Mouse (Mus musculus): ENCODE results near the gene Slc9b2.

Slc9b2 gene

DNA sequence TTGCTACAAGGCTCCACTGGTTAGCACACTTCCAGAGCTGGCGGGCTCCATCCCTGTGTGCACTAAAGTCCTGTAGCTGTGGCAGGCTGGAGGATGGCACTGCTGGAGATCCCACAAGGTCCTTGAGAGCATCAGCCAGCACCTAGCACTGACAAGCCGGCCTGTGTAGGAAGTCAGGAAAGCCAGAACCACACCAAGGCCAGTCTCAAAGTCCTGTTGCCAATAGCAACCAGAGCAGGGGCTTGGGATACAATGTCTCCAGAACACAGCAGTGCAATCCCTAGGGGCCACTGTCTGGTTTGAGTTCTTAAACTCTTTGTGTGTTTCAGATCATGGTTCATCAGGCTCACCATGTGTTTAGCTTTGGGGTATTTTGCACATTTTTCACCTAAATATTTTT lies 7.3 kb downstream of the Slc9b2 start:
- DNase-seq, result no peak

DNA sequence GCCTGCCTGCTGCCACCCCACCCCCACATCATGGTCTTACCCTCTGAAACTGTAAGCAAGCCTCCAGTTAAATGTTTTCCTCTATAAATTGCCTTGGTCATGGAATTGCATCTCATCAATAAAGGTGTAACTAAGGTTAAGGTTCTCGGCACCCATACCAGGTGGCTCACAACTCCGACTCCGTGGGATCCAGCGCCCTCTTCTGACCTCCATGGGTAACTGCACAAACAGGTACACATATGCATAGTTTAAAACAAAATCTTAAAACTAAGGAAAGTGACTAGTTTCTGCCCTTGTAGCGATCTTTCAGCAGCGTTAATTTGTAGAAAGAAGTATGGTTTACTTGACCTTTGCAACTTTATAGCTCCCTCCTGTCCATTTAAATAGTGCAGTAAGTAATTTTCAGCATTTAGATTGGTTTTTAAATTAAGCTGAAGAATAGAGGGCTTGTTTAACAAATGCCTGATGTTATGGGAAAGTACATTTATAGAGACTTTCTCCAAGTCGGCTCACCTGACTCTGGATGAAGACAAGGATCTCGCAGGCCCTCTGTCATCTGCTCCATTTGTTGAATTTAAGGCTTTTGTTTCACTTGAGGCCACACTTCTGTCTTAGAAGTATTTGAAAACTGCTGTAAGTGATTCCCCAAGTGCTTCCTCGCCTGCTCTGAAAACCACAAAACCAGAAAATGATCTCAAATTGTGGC lies 8.4 kb downstream of the Slc9b2 start:
- no peak for DNase-seq

DNA sequence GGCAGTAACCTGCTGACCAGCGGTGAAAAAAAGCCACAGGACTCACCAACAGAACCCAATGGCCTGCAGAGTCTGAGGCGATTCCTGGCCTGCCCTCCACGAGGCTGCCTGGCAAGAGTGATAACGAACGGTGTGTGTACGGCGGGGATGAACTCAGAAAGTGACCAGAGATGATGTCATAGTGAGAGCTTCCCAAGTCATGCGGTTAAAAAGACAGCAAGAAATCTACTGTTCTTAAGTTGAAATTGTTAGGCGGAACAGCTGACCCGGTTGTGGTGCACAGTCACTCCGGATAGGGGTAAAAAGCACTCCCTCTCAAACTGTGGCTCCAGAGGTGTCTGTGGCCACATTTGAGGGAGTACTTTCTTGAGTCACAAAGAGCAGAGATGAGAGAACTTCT lies 10.8 kb downstream of the Slc9b2 start:
- DNase-seq, result no peak

DNA sequence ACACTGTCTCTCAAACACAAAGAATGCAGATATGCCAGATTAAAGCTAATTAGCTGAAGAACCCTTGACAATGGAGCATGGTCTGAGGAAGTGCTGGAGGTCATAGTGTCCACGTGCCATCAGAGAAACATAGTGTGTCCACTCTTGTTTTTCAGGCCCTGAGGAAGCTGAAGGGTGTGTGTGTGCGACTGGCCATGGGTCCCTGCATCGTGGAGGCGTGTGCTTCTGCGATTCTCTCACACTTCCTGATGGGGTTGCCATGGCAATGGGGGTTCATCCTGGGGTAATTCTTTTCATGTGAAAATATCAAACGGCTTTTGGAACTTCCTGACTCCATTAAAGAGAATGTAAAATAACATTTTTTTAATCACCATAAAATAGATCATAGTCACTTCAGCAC lies 16.9 kb downstream of the Slc9b2 start:
- DNase-seq, result no peak

DNA sequence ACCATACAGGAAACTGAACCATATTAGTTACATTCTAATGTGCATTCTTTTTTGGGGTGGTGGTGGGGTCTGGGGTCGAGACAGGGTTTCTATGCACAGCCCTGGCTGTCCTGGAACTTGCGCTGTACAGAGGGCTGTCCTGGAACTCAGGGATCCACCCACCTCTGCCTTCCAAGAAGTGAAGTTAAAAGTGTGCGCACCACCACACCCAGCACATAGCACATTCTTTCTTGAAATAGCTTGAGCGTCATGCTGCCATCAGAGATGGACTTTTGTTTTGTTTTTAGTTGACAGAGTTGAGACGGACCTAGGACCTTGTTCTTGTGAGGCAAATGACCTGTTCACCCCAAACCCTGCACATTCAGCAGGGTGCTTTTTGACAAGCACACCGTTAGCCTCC lies 19.7 kb downstream of the Slc9b2 start:
- DNase-seq, result no peak

DNA sequence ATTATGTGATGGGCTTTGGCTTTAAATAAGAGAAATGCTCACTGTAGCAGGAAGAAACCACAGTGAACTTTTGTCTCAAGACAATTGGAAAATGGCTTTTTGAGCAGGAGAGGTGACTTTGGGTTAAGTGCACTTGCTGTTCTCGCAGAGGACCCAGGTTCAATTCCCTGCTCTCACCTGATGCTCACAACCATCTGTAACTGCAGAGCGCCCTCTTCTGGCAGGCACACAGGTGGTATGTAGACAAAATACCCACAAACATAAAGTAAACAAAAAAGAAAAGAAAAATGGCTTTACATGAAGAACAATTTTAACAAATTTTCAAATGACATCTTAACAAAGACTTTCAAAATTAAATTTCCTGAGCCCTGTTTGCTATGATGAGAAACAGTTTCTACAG lies 20.1 kb downstream of the Slc9b2 start:
- DNase-seq, result no peak

DNA sequence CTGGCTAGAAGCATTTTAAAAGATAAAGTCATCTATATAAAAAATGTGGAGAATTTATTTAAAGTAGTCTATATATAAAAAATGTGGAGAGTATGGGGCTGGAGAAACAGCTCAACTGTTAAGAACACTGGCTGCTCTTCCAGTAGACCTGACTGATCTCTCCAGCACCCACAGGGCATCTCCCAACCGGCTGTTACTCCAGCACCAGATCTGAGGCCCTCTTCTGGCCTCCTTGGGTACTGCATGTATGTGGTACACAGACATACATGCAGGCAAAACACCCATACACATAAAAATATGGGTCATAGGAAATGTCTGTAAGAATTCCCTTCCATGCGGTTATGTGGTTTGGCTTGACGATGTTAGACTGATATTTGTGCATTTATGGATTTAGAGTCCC lies 21.1 kb downstream of the Slc9b2 start:
- peak; percentile 79 for DNase-seq

DNA sequence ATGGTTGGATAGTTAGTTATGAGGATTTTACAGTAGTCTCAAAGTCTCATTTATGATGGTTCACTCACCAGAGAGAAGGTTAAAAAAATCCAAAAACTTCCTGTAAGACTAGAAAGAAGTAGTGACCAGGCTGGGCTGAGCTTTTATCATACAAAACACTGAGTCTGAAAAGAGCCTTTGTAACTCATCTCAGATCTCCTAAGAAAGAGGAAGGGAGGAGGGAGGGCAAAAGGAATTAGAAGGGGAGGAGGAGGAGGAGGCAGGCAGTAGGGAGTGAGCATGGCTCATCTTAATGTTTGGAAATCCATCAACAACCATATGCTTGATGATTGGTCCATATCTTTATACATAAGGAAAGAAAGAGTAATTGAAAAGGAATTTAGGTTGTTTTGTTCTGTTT lies 25.2 kb downstream of the Slc9b2 start:
- no peak for DNase-seq

DNA sequence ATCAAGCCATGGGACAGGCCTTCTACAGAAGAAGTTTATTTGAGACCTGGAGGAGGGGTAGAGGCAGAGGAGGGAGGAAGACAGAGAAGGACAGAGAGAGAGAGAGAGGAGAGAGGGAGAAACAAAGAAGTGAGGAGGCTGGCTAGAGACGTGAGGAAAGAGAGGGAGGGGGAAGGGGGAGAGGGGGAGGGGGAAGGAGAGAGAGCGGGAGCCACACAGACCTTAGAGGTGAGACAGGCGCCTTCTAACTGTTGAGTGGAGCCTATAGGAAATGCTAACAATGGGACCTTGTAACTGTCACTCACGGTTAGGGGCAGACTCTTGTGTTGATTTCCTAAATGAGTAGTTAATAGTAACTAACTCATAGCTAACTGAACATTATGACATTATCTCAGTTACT lies 26.3 kb downstream of the Slc9b2 start:
- no peak for DNase-seq

DNA sequence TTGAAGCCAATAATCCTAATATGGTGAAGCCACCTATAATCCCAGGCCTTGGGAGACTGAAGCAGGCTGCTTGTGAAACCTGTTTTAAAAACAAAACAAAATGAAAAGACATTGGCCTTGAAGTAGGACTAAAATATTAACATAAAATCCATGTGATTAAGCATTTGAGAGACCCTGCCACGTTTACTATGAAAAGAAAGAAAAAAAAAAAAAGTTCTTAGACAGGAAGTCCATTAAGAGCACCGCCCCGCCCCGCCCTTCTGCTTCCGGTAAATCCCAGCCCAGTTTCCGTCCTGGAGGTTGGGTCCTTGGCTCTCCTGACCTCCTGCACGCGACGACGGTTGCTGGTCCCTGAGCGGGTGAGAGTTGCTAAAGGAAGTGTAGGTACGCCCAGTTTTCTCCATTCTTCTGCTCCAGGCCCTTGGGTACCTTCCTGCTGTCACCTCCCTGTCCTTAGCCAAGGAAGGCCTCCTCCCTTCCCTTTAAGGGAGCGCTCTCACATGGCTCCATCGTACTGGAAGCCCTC lies 40.3 kb downstream of the Slc9b2 start, which contains the start of gene Slc9b1:
TSS of gene Slc9b1 (plus strand) at position 291 of the 526 bp plus-strand sequence.
- DNase-seq, result peak; percentile 12

DNA sequence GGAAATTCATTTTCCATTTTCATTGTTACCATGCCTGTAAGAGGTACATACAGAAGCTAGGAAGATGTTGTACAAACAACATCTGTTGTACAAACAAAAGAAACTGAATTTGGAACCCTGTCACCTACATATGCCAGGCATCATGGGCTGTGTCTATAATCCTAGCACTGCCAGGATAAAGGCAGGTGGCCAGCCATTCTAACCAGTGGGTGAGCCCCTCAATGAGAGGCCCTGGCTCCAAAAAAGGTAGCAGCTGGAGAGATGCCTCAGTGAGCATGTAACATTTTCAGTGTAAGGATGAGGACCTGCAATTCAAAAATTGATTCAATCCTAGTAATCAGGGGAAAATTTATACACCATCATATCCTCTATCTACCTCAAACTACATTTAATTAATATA lies 41.5 kb downstream of the Slc9b2 start:
- no peak for DNase-seq

DNA sequence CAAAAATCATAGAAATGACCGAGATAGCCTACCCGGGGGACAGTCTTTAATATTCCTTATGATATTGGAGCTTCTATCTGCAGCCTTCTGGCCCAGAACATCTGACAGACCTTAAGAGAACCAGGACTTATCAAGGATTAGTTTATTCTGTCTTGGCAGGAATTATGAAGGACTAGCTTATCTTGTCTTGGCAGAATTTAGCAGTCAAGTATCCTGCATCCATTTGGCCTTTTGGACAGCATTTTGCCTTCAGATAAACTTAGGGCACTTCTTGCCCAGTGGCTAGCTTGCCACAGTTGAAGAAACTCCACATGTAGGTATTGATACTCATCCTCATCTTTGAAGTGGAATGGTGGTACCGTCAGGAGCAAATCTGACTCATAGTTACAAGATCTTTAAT lies 44.4 kb downstream of the Slc9b2 start:
- DNase-seq, result no peak

DNA sequence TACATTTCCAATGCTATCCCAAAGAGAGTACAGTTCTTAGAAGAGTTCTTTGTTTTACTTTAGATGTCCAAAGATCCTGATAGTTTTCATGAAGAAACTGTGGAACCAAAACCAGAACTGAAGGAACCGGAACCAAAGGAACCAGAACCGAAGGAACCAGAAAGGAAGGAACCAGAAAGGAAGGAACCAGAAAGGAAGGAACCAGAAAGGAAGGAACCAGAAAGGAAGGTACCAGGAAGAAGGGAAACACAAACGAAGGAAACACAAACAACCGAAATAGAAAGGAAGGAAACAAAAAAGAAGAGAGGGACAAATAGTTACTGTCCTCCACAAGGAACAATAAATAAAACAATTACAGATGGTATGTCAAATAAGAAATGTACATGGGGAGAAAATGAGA lies 49.9 kb downstream of the Slc9b2 start:
- no peak for DNase-seq

DNA sequence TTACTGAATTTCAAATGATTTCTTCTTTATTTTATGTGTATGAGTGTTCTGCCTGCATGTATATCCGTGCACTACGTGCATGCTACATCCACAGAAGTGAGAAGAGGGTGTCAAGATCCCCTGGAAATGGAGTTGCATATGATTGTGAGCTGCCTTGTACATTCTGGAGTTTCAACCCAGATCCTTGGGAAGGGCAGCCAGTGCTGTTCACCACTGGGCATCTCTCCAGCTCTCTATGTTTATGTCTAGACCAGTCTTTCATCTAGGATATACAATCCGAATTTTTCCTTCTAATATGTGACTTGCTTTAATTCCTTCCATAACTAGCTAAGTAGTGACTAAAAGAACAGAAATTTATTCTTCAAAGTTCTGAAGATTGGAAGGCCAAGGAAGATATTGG lies 68.3 kb downstream of the Slc9b2 start:
- no peak for DNase-seq

DNA sequence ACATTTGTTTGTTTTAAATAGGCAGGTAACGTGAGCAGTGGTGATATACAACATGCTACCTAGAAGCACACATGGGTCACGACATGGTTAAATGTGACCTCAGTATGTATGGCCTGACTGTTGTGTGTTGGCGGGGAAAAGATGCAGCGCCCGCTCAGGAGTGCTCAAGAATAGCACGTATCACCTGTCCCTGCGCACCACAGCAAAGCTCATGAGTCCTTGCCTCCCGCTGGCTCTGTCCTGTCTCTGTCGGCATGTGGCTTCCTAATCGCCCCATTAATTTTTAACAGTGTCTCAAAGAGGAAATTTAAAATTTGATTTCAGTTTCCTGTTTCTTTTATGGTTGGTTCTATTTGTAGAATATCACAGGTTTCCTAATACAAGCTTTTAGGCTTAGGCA lies 69.9 kb downstream of the Slc9b2 start:
- no peak for DNase-seq

DNA sequence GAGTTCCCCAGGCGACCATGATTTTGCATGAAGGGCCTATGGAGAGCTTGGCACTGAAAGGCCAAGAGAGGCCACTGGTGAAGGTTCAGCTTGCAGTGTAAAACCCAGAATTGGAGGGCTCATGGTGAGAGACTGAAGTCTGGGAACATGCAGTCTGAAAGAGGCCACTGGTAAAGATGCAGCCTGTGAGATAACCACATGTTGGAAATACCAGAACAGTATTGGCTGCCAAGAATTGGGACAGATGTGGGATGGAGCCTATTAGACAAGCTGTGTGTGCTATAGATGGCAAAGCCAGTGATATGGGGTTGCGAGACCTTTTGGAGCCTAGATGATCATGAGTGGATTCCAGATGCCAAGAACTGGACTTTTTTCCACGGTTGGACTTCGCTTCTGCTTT lies 72.4 kb downstream of the Slc9b2 start:
- no peak for DNase-seq

DNA sequence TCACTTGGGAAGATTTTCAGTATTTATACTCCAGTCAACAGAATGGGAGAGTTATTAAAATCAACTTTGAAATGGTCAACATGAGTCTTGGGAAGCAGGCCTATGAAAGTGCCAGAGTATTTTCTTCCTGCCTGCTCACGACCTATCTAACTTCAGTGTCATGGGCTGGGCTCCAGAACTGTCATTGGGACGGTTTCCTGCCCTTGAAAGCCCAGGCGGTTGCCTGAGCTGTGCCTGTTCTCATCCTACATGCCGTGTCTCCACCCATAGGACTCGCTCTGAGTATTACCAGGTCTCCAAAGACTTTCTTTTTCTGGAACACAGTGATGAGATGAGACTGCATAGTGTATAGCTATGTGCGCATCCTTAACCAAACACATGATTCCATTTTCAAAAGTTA lies 85.7 kb downstream of the Slc9b2 start:
- peak; percentile 22 for DNase-seq
